Mouse (Mus musculus) liver, postnatal 0 days (tissue): ENCODE results near the gene Rpap3.

ENCODE experiments used
- CTCF ChIP-seq: sonication (generic); IDR thresholded peaks from 2 replicates; pipeline ENCODE4 v1.5.1; 2016; ENCODE audit warnings: antibody characterized with exemption, low read depth
- EP300 ChIP-seq: IDR thresholded peaks from 2 replicates; pipeline ENCODE4 v1.6.1; 2016; ENCODE audit warnings: antibody characterized with exemption, low read depth, mild to moderate bottlenecking

DNA sequence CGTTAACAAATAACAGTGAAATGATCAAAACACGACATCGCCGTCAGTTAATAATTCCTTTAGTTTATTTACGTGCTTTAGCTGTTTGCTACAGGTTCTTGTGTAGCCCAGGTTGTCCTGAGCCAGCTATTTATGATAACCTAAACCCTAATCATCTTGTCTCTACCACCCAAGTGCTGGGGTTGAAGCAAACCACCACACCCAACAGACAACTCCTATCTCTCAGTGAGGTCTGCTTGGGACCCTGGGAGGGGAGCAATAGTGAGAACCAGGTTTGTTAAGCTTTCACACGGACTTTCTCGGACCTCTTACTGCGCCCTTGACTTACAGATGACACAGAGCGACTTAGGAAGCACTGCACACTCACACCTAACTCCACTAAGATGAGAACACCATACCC is 21.5 kb downstream of the Rpap3 start:
- TF ChIP-seq CTCF (no peak), EP300 (no peak)
